Mouse (Mus musculus) forebrain, embryonic 12.5 days (tissue): ENCODE data around the gene Olfml2a. TPM values are rescaled to one million over a fixed set of nuclear protein-coding genes. Genes with fewer than 3 reads are reported as not detected.
A peak's percentile ranks its signal among the peaks of the same experiment; 100 is the strongest.

Source experiments
- ATAC-seq: fragments of 200-750 bp; cut with Nextera tagmentation; 2 replicates; pipeline ENCODE4 v1.8.0; 2017; ENCODE audit warnings: moderate TSS enrichment; ENCODE audit not compliant: low FRiP score
- H3K27ac ChIP-seq: fragments of 300-500 bp; sonication (generic); 2 replicates; pipeline ENCODE4 v1.5.1; 2016; ENCODE audit warnings: mild to moderate bottlenecking
- H3K27me3 ChIP-seq: fragments of 300-500 bp; sonication (generic); 2 replicates; pipeline ENCODE4 v1.6.1; 2016; ENCODE audit warnings: mild to moderate bottlenecking
- H3K36me3 ChIP-seq: fragments of 300-500 bp; sonication (generic); replicated peaks from 2 replicates; pipeline ENCODE4 v1.6.1; 2016; ENCODE audit warnings: mild to moderate bottlenecking
- H3K4me1 ChIP-seq: fragments of 300-500 bp; sonication (generic); 2 replicates; pipeline ENCODE4 v1.6.1; 2016
- H3K4me2 ChIP-seq: fragments of 300-500 bp; sonication (generic); 2 replicates; pipeline ENCODE4 v1.6.1; 2016; ENCODE audit warnings: mild to moderate bottlenecking, moderate library complexity
- H3K4me3 ChIP-seq: fragments of 300-500 bp; sonication (generic); replicated peaks from 2 replicates; pipeline ENCODE4 v1.5.1; 2016; ENCODE audit warnings: mild to moderate bottlenecking
- H3K9ac ChIP-seq: fragments of 300-500 bp; sonication (generic); 2 replicates; pipeline ENCODE4 v1.6.1; 2016; ENCODE audit warnings: mild to moderate bottlenecking
- H3K9me3 ChIP-seq: fragments of 300-500 bp; sonication (generic); 2 replicates; pipeline ENCODE4 v1.6.1; 2016
- WGBS: fragments of 180-500 bp; shearing (Covaris S2); methylation state at CpG from one replicate; pipeline ENCODE4 v1.1.7; 2016; 5-methylcytosine and 5-hydroxymethylcytosine counted together
- polyA plus RNA-seq: library from polyadenylated mRNA; unstranded; fragments of >200 nt; fragmentation: Nextera tagmentation; extraction: Ambion mirVana; gene quantifications from 2 replicates; pipeline ENCODE4 v1.2.1, GENCODE M21; 2016

The Olfml2a gene
- polyA plus RNA-seq, 1 experiment from 2014 or later, result 2.1 TPM

GRCm38 (mm10) chr2:38992452-38992851 is 60.7 kb downstream of the Olfml2a start:
- ATAC-seq, result no peak
- H3K36me3 ChIP-seq, result no peaks in the 10 kb centered on the region
- H3K9ac ChIP-seq, result no peak overlapping the region
- H3K27me3 ChIP-seq, result peaks cover 5% of the 10 kb centered on the region; the same call in 1 of the 2 replicates
- H3K4me3 ChIP-seq, result no peak overlapping the region
- H3K4me2 ChIP-seq, result no peak overlapping the region
- H3K9me3 ChIP-seq, result no peaks in the 10 kb centered on the region
- H3K27ac ChIP-seq, result no peak overlapping the region
- H3K4me1 ChIP-seq, result no peaks in the 10 kb centered on the region
- 58% methylated on average over 4 of the region's 4 CpGs for WGBS

GRCm38 (mm10) chr2:38997386-38998374 is 65.9 kb downstream of the Olfml2a start, which contains the start of gene Wdr38:
Gene Wdr38 (plus strand): TSS chr2:38997476.
- Histone ChIP-seq H3K4me2 (peak within 1 kb of the TSS; percentile 51), H3K4me3 (peak within 1 kb of the TSS; percentile 33), H3K4me1 (peaks cover 10% of the 10 kb centered on the region), H3K36me3 (peaks cover 35% of the 10 kb centered on the region), H3K27me3 (peaks cover 6% of the 10 kb centered on the region; the same call in 1 of the 2 replicates), H3K9me3 (no peaks in the 10 kb centered on the region), H3K9ac (peak within 1 kb of the TSS; percentile 33; the same call in 1 of the 2 replicates), H3K27ac (no peak within 1 kb of the TSS)
- WGBS, result 16% methylated on average over 33 of the region's 33 CpGs
- peak; percentile 88 for ATAC-seq

- 72% methylated on average over 4 of the region's 4 CpGs for WGBS
- H3K4me1 ChIP-seq, result peaks cover 26% of the 10 kb centered on the region
- ATAC-seq, result no peak
- no peak overlapping the region for H3K4me3 ChIP-seq
- peaks cover 48% of the 10 kb centered on the region for H3K36me3 ChIP-seq
- H3K27ac ChIP-seq, result no peak overlapping the region
- no peaks in the 10 kb centered on the region for H3K9me3 ChIP-seq
- H3K4me2 ChIP-seq, result no peak overlapping the region
- H3K9ac ChIP-seq, result no peak overlapping the region
- peaks cover 6% of the 10 kb centered on the region; the same call in 1 of the 2 replicates for H3K27me3 ChIP-seq
Observed at GRCm38 (mm10) chr2:38999381-38999780, 67.6 kb downstream of the Olfml2a start.

GRCm38 (mm10) chr2:38999910-39000586 is 68.3 kb downstream of the Olfml2a start:
- 68% methylated on average over 8 of the region's 8 CpGs for WGBS
- H3K9me3 ChIP-seq, result no peaks in the 10 kb centered on the region
- no peak overlapping the region for H3K4me2 ChIP-seq
- H3K27ac ChIP-seq, result no peak overlapping the region
- peaks cover 26% of the 10 kb centered on the region for H3K4me1 ChIP-seq
- H3K9ac ChIP-seq, result no peak overlapping the region
- H3K4me3 ChIP-seq, result no peak overlapping the region
- H3K36me3 ChIP-seq, result peaks cover 48% of the 10 kb centered on the region
- ATAC-seq, result no peak
- peaks cover 6% of the 10 kb centered on the region; the same call in 1 of the 2 replicates for H3K27me3 ChIP-seq

GRCm38 (mm10) chr2:39000587-39000919 is 68.8 kb downstream of the Olfml2a start:
- H3K36me3 ChIP-seq, result peaks cover 48% of the 10 kb centered on the region
- no peak overlapping the region for H3K4me3 ChIP-seq
- no peak overlapping the region for H3K4me2 ChIP-seq
- ATAC-seq, result no peak
- no peak overlapping the region for H3K9ac ChIP-seq
- no peaks in the 10 kb centered on the region for H3K9me3 ChIP-seq
- peaks cover 6% of the 10 kb centered on the region; the same call in 1 of the 2 replicates for H3K27me3 ChIP-seq
- H3K27ac ChIP-seq, result no peak overlapping the region
- 85% methylated on average over 4 of the region's 4 CpGs for WGBS
- peaks cover 26% of the 10 kb centered on the region for H3K4me1 ChIP-seq

GRCm38 (mm10) chr2:39001866-39002265 is 70.1 kb downstream of the Olfml2a start:
- peaks cover 6% of the 10 kb centered on the region; the same call in 1 of the 2 replicates for H3K27me3 ChIP-seq
- ATAC-seq, result no peak
- 85% methylated on average over 3 of the region's 3 CpGs for WGBS
- H3K36me3 ChIP-seq, result peaks cover 48% of the 10 kb centered on the region
- H3K9me3 ChIP-seq, result no peaks in the 10 kb centered on the region
- H3K27ac ChIP-seq, result no peak overlapping the region
- peaks cover 35% of the 10 kb centered on the region for H3K4me1 ChIP-seq
- H3K4me3 ChIP-seq, result no peak overlapping the region
- H3K4me2 ChIP-seq, result no peak overlapping the region
- H3K9ac ChIP-seq, result no peak overlapping the region

- Histone ChIP-seq H3K27me3 (no peaks in the 10 kb centered on the region), H3K4me1 (peaks cover 35% of the 10 kb centered on the region), H3K9ac (peak overlapping the region; percentile 89; the same call in 1 of the 2 replicates), H3K36me3 (peaks cover 48% of the 10 kb centered on the region), H3K9me3 (no peaks in the 10 kb centered on the region), H3K4me2 (peak overlapping the region; percentile 82), H3K27ac (no peak overlapping the region), H3K4me3 (peak overlapping the region; percentile 74)
- WGBS, result 54% methylated on average over 8 of the region's 8 CpGs
- ATAC-seq, result no peak
Observed at GRCm38 (mm10) chr2:39003106-39003505, 71.3 kb downstream of the Olfml2a start.

GRCm38 (mm10) chr2:39003512-39003911 is 71.7 kb downstream of the Olfml2a start:
- Histone ChIP-seq H3K27ac (no peak overlapping the region), H3K9ac (peak overlapping the region; percentile 89), H3K9me3 (no peaks in the 10 kb centered on the region), H3K27me3 (no peaks in the 10 kb centered on the region), H3K4me3 (peak overlapping the region; percentile 74), H3K4me1 (peaks cover 35% of the 10 kb centered on the region), H3K36me3 (peaks cover 48% of the 10 kb centered on the region), H3K4me2 (peak overlapping the region; percentile 82)
- 67% methylated on average over 5 of the region's 5 CpGs for WGBS
- no peak for ATAC-seq

GRCm38 (mm10) chr2:39004372-39004771 is 72.6 kb downstream of the Olfml2a start:
- peak overlapping the region; percentile 74 for H3K4me3 ChIP-seq
- peaks cover 44% of the 10 kb centered on the region for H3K4me1 ChIP-seq
- WGBS, result 2% methylated on average over 11 of the region's 11 CpGs
- peak overlapping the region; percentile 82 for H3K4me2 ChIP-seq
- ATAC-seq, result 0 out of 2 replicates have a peak, but pooled peaks have one; percentile 5
- H3K9me3 ChIP-seq, result no peaks in the 10 kb centered on the region
- no peaks in the 10 kb centered on the region for H3K27me3 ChIP-seq
- peak overlapping the region; percentile 89 for H3K9ac ChIP-seq
- H3K36me3 ChIP-seq, result peaks cover 45% of the 10 kb centered on the region
- peak overlapping the region; percentile 92; the same call in 1 of the 2 replicates for H3K27ac ChIP-seq

- H3K4me1 ChIP-seq, result peaks cover 48% of the 10 kb centered on the region
- WGBS, result under 1% methylated on average over 58 of the region's 58 CpGs
Observed at GRCm38 (mm10) chr2:39004880-39005435, 73.2 kb downstream of the Olfml2a start, which contains the start of gene Arpc5l. Gene Arpc5l (plus strand): TSS chr2:39005348.

GRCm38 (mm10) chr2:39005574-39006079 is 73.8 kb downstream of the Olfml2a start, which contains the start of gene Rpl35:
Gene Rpl35 (minus strand): TSS chr2:39005624.
- Histone ChIP-seq H3K4me2 (peak within 1 kb of the TSS; percentile 82), H3K9me3 (no peaks in the 10 kb centered on the region), H3K9ac (peak within 1 kb of the TSS; percentile 89), H3K27me3 (no peaks in the 10 kb centered on the region), H3K4me1 (peaks cover 48% of the 10 kb centered on the region), H3K27ac (peak within 1 kb of the TSS; percentile 92), H3K4me3 (peak within 1 kb of the TSS; percentile 74), H3K36me3 (peaks cover 33% of the 10 kb centered on the region)
- no peak for ATAC-seq
- 12% methylated on average over 15 of the region's 15 CpGs for WGBS

More at GRCm38 (mm10) chr2:39004880-39005435, 73.2 kb downstream of the Olfml2a start, which contains the start of gene Arpc5l:
- Histone ChIP-seq H3K4me2 (peak within 1 kb of the TSS; percentile 82), H3K36me3 (peaks cover 40% of the 10 kb centered on the region), H3K9ac (peak within 1 kb of the TSS; percentile 89), H3K27ac (peak within 1 kb of the TSS; percentile 92), H3K9me3 (no peaks in the 10 kb centered on the region), H3K4me3 (peak within 1 kb of the TSS; percentile 74), H3K27me3 (no peaks in the 10 kb centered on the region)
- peak; percentile 90 for ATAC-seq
